Mouse (Mus musculus) cerebellum, adult 11-12 months (tissue): ENCODE data around the gene Ly6g6e.

Experiments used
- DNase-seq: peaks from one replicate; pipeline ENCODE4 v3.0.0; 2022

The Ly6g6e gene

DNA sequence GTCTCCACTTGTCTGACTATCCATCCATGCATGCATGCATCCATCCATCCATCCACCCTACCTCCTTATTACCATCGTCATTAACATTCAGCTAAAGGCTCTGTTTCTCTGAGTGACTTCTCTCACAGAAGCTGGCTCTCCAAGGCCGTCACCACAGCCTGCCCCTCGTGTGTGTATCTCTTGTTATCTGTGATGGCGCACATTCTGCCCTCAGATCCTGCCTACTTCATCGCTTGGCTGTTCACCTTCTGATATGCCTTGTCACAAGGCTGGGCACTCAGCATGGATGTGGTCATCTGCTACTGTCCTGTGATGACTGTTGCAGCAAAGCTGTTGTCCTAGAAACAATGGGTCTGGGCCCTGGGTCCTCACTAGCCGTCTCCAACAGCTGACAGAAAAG lies 28.1 kb downstream of the Ly6g6e start:
- no peak for DNase-seq

DNA sequence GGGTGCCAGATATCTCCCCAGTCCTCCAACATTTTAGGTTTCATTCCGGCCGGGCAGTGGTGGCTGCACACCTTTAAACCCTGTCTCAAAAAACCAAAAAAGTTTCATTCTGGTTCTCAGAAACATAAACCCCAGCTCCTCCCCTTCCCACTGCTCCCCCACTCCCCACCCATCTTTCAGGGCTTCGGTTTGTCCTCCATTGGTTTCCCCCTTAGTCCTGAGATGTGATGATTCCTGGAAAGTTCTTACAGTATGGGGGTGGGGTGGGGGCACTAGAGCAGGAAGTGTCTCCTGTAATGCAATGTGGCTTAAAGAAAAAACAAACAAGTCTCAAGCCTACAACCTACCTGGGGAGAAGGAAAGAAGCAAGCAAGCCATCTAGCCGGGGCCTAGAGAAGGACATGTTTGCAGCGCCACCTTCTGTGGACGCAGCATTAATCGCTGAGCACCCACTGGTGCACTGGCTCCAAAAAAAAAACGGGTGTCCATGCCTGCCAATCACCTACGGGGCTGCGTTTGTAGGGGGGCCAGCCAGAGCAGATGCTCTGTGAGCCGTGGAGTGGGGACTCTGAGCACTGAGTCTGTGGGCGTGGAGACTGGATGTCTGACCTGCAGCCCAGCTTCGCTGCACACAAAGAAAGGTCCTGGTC lies 29.2 kb downstream of the Ly6g6e start:
- peak; percentile 78 for DNase-seq

DNA sequence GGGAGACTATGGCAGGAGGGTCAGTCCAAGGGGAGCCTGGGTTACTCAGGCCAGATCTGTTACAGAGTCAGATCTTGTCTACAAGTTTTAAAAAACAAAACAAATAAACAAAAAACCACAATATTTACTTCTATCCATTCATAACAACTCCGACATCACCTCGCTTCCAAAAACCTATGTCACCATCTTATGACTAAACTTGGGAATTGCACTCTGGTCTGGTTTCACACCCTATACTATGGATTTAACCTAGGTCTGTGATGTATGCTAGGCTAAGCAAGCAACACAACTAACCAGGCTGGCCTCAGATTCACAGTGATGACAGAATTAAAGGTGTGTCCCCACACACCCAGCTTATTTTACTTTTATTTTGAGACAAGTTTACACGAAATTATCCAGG lies 29.8 kb downstream of the Ly6g6e start:
- DNase-seq, result no peak

DNA sequence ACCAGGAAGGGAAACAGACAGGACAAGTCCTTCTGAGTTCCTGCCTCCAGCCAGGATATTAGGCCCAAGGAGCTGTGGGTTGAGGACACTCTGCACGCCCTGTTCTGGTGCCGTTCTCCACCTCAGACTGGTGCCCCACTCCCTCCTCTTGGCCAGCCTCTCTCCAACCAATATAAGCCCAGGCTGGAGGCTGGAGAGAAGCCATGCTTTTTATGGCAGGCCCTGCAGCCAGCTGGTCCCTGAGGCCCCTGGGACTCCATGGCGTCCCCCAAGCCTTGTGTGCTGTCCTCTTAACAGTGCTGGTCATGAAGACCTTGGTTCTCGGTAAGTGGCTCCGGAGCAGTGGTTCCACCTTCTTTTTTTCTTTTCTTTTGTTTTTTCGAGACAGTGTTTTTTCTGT lies 31.4 kb downstream of the Ly6g6e start, which contains the start of gene Ly6g5c:
TSS of gene Ly6g5c (plus strand) at position 183 of the 400 bp plus-strand sequence.
- DNase-seq, result peak; percentile 82

DNA sequence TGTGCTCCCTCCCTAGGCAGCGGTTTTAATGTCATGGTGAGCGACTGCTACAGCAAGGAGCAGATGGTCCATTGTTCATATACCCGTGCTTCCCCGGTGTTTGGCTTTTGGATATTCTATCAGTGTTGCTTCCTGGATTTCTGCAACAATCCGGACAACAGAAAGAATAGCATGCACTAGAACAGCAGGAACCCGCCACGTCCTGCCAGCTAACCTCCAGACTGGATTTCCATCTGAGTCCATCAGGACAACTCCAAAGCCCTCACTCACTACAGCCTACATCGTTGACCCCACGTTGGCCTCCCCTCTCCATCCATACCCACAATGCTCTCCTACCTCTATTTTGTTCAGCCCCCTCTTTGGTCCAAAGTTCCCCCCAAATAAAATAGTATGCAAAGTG lies 35.1 kb downstream of the Ly6g6e start:
- no peak for DNase-seq

DNA sequence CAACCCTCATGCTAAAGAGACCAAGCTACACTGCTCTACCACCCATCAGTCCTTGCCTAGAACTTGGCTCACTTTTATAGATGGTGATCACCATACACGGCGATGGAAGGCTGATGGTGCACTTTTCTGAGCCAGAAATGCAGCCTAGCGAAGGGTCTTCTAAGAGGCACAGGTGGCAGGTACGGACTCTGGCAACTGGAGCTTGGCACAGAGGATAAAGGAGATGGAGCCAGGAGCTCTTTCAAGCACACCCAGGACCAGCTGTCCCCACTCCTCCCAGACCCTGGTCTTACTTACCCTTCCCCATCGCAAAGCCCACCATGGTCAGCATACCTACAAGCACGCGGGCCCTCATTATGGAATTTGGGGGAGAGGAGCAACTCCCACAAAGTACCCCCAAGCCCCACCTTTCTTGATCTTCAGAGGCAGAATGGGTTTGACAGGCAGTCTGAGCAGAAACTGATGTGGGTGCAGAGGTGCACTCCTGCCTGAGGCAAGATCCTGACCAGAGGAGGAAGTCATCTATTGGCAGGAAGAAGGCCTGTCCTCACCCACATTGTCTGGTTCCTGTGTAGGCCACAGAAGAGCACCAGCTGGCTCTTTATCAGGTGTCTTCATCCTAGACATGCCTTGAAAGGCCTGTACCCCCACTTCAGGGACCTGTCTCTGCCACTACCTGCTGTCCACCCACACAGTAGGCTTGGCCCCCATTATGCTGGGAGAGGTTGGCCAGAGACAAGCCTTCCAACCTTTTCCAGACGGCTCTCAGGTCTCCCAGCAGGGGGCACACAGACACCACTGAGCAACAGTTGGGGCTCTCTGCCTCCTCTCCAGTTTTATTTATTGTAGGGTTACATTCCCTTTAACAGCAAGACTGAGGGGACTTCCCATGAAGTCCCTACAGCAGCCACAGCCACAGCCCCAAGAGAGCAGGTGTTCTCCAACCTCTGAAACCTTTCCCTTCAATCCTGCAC lies 38.6 kb downstream of the Ly6g6e start, which contains the start of gene Ly6g5b:
TSS of gene Ly6g5b (minus strand) at position 383 of the 974 bp plus-strand sequence.
- no peak for DNase-seq

DNA sequence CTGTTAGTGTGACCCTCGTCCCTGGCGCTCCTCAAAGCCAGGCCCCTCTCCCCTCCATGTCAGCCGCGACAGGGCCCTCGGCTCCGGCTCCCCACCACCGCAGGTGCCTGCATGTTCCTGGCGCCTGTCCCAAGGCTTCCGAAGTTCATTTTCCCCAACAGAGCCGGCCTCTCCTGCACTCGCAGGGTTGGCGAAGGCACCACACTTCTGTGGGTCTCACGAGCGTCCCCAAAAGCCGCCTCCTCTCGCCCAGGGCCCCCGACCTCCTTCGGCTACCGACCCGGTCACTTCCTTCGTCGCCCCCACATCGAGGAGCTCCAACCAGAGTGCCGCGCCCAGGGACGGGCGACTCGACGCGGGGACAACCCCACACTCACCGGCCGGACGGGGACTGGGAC lies 44.0 kb downstream of the Ly6g6e start:
- DNase-seq, result peak; percentile 81

DNA sequence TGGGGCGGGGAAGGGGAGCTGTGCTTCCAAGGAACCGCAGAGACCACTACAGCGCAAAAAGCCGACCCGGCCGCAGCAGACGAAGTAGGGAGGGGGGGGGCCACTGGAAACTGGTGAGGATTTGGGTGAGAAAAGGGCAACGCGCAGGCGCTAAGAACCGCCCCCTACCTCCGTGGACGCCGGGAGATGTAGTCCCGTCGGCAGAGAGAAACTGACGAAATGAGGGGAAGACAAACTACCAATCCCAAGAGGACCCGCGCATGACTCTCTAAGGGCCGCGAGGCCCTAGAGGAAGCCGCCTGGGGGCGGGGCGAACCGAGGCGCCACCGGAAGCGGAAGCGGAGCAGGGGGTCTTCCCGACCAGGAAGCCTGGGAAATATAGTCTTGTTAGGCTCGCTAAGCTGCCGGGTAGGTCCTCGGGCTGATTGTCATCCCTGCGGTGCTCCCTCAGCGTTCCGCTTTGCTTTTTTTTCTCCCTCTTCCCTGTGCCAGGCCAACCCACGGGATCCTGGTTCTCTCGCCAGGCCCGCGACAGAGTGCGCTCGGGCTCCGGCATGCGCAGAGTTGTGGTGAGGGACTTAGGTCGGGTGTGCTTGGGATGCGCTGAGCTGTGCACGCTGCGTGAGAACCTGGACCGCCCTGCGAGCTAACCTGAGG lies 44.6 kb downstream of the Ly6g6e start, which contains the start of gene Gpank1:
TSS of gene Gpank1 (plus strand) at position 313 of the 657 bp plus-strand sequence.
- DNase-seq, result peak; percentile 99

DNA sequence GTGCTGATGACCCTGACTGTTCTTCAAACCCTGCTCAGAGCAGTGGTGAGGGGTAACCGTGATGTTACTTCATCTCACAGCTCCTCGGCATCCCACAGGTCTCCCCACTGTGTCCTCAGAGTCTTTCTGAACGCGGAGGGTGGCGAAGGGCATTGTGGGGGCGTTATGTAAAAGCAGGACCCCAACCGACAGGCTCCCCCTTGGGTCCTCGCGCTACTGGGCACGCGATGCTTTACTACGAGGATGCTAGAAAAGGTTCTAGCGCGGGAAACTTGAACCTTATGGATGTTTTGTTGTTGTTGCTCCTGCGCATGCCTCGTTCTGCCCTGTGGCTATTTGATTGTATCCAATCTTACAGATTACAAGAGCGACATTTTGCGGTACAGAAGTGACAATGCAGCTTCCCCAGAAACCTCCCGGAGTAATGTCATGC lies 45.2 kb downstream of the Ly6g6e start, which contains the start of gene Csnk2b:
TSS of gene Csnk2b (minus strand) at position 183 of the 433 bp plus-strand sequence.
- DNase-seq, result peak; percentile 83

DNA sequence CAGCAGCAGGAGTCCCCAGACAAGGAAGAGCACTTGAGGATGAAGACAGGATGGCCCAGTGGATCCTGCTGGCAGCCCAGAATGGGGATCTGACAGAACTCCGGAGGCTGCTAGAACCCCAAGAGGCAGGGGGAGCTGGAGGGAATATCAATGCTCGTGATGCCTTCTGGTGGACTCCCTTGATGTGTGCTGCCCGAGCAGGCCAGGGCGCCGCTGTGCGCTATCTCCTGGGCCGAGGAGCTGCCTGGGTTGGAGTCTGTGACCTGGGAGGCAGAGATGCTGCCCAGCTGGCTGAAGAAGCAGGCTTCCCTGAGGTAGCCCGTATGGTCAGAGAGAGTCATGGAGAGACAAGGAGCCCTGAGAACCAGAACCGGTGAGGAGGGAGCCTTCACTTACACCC lies 46.6 kb downstream of the Ly6g6e start:
- DNase-seq, result peak; percentile 39

DNA sequence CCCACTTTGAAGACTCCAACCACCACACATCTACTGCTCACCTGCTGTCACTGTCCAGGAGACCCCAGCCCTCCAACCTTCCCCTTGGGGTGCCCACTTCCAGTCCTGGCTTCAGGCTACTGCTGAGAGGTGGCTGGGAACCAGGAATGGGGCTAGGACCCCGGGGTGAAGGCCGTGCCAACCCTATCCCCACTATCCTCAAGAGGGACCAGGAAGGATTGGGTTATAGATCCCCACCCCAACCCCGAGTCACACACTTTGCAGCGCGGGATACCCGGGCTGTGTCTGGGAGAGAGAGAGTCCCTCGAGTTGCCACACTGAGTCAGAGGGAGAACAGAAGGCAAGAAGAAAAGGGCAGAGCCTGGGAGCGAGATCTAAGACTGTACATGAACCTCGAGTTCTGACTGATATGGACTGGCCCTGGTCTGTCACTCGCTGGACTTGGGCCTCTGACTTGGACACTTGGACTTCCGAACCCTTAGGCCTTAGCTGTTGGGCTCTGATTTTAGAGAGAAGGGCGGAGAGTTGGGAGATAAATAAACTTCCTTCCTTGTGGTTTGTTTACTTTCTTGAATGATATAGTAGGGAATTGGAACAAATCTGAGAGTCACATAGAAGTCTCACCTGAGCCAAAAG lies 47.7 kb downstream of the Ly6g6e start:
- DNase-seq, result peak; percentile 53

DNA sequence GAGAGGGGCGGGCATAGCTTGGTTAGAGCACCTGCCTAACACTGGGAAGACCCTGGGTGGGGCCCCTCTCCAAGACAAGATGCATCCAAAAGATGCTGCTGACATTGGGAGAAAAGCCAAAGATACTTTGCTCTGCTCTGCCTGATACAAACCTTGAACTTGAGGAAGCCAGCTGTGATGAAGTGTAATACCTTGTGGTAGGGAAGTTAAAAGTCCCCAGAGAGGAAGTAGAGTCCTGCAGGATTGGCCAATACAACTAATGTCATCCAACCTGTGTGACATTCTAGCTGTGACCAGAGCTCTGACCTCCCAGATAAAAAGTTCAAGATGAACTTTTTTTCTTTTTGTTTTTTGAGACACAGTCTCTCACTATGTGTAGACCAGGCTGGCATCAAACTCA lies 48.4 kb downstream of the Ly6g6e start:
- DNase-seq, result peak; percentile 46

DNA sequence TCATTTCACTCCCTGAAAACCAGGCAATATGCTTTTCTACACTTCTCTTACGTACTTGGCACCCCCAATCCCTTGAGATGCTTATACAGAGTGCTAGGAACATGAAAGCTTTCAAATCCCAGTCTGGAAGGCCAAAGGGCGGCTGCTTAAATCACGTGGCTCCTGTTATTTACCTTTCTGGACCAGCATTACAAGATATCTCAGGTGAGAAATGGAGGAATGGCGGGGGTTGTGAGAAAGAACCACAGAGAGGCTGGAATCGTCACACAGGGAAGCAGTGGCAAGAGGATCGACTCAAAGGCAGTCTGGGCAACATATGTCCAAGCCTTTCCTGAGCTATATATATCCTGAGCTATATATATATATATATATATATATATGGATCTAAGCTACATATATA lies 48.9 kb downstream of the Ly6g6e start:
- no peak for DNase-seq

DNA sequence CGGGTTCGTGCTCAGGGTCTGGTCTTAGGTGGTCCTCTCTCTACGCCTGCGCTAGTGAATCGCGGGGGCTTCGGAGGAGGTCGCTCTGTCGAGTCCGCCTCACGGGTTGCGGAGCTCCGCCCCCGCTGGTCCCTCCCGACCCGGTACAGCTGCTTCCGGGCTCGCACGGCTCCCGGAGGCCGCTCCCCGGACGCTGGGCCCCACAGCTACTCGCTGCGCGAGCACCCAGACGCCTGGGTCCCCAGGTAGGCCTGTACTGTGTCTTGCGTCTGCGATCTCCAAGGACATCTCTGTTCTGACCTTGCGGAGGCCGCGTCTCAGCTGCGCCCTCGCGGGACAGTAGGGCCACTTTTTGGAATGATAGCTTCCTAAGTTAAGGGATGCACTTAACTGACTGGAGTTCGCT lies 49.5 kb downstream of the Ly6g6e start, which contains the start of gene D17H6S53E:
TSS of gene D17H6S53E (plus strand) at position 168 of the 406 bp plus-strand sequence.
- DNase-seq, result peak; percentile 73

DNA sequence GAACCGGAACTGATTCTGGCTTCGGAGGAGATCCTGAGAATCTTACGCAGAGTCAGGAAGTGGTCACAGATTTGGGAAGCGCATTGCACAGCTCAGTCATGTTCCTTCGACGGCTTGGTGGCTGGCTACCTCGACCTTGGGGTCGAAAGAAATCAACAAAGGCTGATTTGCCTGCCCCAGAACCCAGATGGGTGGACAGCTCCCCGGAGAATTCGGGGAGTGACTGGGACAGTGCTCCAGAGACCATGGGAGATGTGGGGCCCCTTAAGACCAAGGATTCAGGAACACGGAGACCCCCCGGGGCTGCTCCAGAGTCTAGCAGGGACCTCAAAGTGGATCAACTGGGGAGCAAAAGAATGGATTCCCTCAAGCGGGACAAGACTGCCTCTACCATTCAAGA lies 50.3 kb downstream of the Ly6g6e start:
- DNase-seq, result peak; percentile 41
